Mouse (Mus musculus) testis, adult 2 months (tissue): ENCODE data around the gene Fkbpl.

Source experiments
- CTCF ChIP-seq: fragments of 200-500 bp; IDR thresholded peaks from 2 replicates; pipeline ENCODE4 v1.5.1; 2012; ENCODE audit warnings: low read depth, mild to moderate bottlenecking, inconsistent platforms, low read length, moderate library complexity; ENCODE audit not compliant: control insufficient read depth, insufficient read depth, insufficient replicate concordance
- POLR2A ChIP-seq: fragments of 200-500 bp; IDR thresholded peaks from 2 replicates; pipeline ENCODE4 v1.6.1; 2012; ENCODE audit warnings: low read depth, mild to moderate bottlenecking, inconsistent platforms, low read length, moderate library complexity; ENCODE audit not compliant: control insufficient read depth

GRCm38 (mm10) chr17:34621006-34621405 is 23.6 kb upstream of the Fkbpl start:
- TF ChIP-seq CTCF (no peak), POLR2A (no peak)
